Mouse (Mus musculus): Measurements from ENCODE around the gene Parva. TPM values are rescaled to one million over a fixed set of nuclear protein-coding genes. Genes with fewer than 3 reads are reported as not detected.

The Parva gene
- polyA plus RNA-seq, 1 experiment from 2014 or later, result 37.4 TPM

DNA sequence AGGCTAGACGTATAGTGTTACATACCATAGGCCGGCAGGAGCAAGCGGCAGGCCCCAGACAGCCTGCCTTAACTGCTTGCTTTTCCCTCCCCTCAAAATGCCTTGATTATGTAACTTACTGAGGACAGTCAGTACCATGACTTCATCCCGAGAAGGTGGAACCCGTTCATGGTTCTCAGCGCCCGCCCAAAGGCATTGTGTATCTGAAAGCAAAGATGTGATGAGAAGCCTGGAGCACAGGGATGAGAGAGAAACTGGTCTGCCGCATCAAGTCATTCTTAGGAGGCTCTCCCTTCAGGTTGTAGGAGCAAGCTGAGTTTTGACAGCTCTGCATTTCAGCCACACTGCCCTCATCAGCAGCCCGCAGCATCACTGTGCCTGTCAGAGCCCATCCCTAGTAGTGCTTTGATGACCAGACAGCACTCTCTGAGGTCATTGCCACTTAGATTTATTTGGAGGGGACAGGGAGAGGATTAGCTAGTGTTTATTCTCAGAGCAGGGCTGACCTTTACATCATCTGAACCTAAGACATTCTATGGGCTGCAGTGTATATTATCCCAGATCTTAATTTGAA is 45.5 kb downstream of the Parva start:
- no peak for TF ChIP-seq CTCF (IDR thresholded peaks at IDR 0.05; ENCODE audit: low read depth)

DNA sequence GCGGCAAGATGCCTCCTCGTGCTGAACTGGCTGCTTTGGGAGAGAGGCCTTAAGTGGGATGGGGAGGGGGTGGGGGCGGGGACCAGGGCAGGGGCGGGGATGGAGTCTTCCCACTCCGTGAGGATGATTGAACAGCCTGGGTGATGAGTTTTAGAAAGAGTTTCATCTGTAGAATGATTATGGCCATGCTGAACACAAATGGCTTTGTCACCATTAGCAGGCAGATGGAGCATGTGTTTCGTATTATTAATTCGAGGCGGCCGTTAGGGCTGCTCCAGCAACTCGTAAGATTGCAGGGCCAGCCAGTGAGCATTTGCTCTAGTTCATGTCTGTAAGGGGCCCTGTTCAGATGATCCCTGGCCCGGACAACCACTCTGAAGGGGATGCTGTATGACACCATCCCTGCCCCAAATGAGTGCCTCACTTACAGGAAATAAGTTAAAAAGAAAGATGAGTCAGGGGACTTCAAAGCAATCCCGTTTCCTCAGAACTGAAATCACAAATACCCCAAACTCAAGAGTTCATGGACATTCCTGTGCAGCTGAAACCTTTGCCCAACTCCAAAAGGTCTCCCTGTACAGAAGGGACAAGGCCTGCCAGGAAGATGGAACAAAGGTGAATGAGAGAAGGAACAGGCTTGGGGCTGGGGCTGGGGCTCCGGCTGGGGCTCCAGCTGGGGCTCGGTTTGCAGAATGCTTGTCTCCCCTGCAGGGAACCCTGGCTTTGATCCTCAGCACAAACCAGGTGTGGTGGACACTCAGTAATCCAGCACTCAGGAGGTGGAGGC is 46.5 kb downstream of the Parva start:
- ATAC-seq, result no peak
- WGBS, result 43% methylated on average over 14 of the region's 14 CpGs
- no peak overlapping the region for H3K27ac ChIP-seq (ENCODE audit: low read depth, low read length)
- no peaks in the 10 kb centered on the region for H3K4me1 ChIP-seq (replicated peaks; ENCODE audit: control insufficient read depth, insufficient read depth, low read length)
- H3K36me3 ChIP-seq (ENCODE audit: control insufficient read depth, insufficient read depth), result no peaks in the 10 kb centered on the region
- TF ChIP-seq CTCF (IDR thresholded peaks at IDR 0.05; ENCODE audit: low read depth), result 0 out of 2 replicates have a peak, but pooled peaks have one; percentile 21
- no peak overlapping the region for H3K4me2 ChIP-seq (replicated peaks; ENCODE audit: low read depth)
- H3K4me3 ChIP-seq (ENCODE audit: low read depth, low read length), result no peak overlapping the region
- no peaks in the 10 kb centered on the region for H3K9me3 ChIP-seq (ENCODE audit: control insufficient read depth)
- no peak overlapping the region for H3K9ac ChIP-seq (ENCODE audit: low read depth, low read length)
- no peaks in the 10 kb centered on the region for H3K27me3 ChIP-seq (replicated peaks; ENCODE audit: control insufficient read depth, insufficient read depth, low read length)

More for the DNA sequence above, 45.5 kb downstream of the Parva start:
- no peak overlapping the region for H3K4me3 ChIP-seq (ENCODE audit: low read depth, low read length)
- H3K27ac ChIP-seq (ENCODE audit: low read depth, low read length), result no peak overlapping the region
- 73% methylated on average over 9 of the region's 9 CpGs for whole genome bisulfite sequencing
- no peak for ATAC-seq
- no peak overlapping the region for H3K4me2 ChIP-seq (replicated peaks; ENCODE audit: low read depth)
- H3K4me1 ChIP-seq (replicated peaks; ENCODE audit: control insufficient read depth, insufficient read depth, low read length), result no peaks in the 10 kb centered on the region
- H3K9ac ChIP-seq (ENCODE audit: low read depth, low read length), result no peak overlapping the region
- H3K36me3 ChIP-seq (ENCODE audit: control insufficient read depth, insufficient read depth), result no peaks in the 10 kb centered on the region
- no peaks in the 10 kb centered on the region for H3K9me3 ChIP-seq (ENCODE audit: control insufficient read depth)
- no peaks in the 10 kb centered on the region for H3K27me3 ChIP-seq (replicated peaks; ENCODE audit: control insufficient read depth, insufficient read depth, low read length)

DNA sequence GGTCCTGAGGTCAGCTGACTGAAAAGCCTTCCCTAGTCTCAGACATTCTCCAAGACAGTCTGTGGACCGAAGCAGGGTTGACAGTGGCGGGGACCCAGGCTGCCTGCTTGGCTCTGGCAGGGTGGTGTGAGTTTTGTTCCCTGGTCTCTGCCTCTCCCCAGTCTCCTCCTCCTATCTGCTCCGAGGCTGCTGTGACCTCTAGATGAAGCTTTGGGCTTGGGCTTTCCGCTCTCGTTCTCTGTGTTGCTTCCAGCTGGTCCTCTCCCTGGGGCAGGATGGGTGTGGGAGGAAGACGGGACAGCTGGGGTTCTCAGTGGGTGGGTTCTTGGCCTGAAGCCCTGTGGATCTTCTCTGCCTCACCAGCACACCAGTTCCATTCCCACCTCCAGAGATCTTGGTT is 51.8 kb downstream of the Parva start:
- WGBS, result 52% methylated on average over 6 of the region's 6 CpGs

DNA sequence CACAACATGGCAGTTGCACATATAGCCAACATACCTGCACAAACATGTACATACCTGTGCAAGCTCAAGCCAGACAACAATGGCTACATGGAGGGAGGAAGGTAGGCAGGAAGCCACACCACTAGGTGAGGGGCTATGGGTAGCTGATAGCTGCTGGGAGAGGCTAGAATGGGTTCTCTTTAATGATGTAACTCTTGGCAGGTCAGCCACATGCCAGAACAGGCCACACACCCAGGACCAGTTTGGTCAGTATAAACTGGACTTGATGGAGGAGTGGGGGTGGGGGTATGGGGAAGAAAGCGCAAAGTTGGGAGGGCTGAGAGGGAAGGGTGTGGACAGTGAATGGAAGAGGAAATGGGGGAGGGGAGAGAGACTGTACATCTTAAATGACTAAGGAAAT is 53.7 kb downstream of the Parva start:
- 68% methylated on average over 1 of the region's 1 CpGs for WGBS
- no peak for TF ChIP-seq CTCF (IDR thresholded peaks at IDR 0.05; ENCODE audit: low read depth)
- no peak for ATAC-seq

More for the DNA sequence above, 51.8 kb downstream of the Parva start:
- Histone ChIP-seq H3K27ac (ENCODE audit: low read depth, low read length) (peak overlapping the region; percentile 41; the same call in 1 of the 2 replicates), H3K9me3 (ENCODE audit: control insufficient read depth) (no peaks in the 10 kb centered on the region), H3K4me2 (replicated peaks; ENCODE audit: low read depth) (no peak overlapping the region), H3K4me3 (ENCODE audit: low read depth, low read length) (no peak overlapping the region), H3K9ac (ENCODE audit: low read depth, low read length) (no peak overlapping the region), H3K36me3 (ENCODE audit: control insufficient read depth, insufficient read depth) (no peaks in the 10 kb centered on the region), H3K4me1 (replicated peaks; ENCODE audit: control insufficient read depth, insufficient read depth, low read length) (0 out of 2 replicates have a peak, but pooled peaks cover 3% of the 10 kb centered on the region), H3K27me3 (replicated peaks; ENCODE audit: control insufficient read depth, insufficient read depth, low read length) (no peaks in the 10 kb centered on the region)
- no peak for ATAC-seq
- TF ChIP-seq CTCF (IDR thresholded peaks at IDR 0.05; ENCODE audit: low read depth), result no peak

DNA sequence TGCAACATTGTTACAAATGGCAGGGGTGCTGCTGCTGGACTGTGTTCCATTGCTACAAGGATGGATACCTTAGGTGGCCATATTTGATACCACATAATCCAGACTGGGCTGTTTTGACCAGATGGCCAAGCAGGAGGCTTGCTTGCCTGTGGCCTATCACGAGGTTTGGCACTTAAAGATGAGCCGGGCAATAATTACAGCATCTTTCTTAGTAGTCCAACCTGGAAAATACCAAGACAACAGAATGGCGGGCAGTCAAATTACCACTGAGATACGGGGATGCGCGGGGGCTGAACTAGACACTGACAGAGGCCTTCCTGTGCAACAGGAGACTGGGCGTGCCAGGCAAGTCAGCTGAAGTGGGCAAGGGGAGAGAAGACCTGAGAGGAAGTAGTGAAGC is 55.3 kb downstream of the Parva start:
- no peak overlapping the region for H3K4me3 ChIP-seq (ENCODE audit: low read depth, low read length)
- no peak for TF ChIP-seq CTCF (IDR thresholded peaks at IDR 0.05; ENCODE audit: low read depth)
- H3K9ac ChIP-seq (ENCODE audit: low read depth, low read length), result no peak overlapping the region
- H3K4me1 ChIP-seq (replicated peaks; ENCODE audit: control insufficient read depth, insufficient read depth, low read length), result 0 out of 2 replicates have a peak, but pooled peaks cover 3% of the 10 kb centered on the region
- H3K27me3 ChIP-seq (replicated peaks; ENCODE audit: control insufficient read depth, insufficient read depth, low read length), result no peaks in the 10 kb centered on the region
- no peaks in the 10 kb centered on the region for H3K9me3 ChIP-seq (ENCODE audit: control insufficient read depth)
- no peak overlapping the region for H3K27ac ChIP-seq (ENCODE audit: low read depth, low read length)
- no peak overlapping the region for H3K4me2 ChIP-seq (replicated peaks; ENCODE audit: low read depth)
- H3K36me3 ChIP-seq (ENCODE audit: control insufficient read depth, insufficient read depth), result no peaks in the 10 kb centered on the region; the same call in 1 of the 2 replicates
- ATAC-seq, result no peak
- 92% methylated on average over 7 of the region's 7 CpGs for WGBS

More for the DNA sequence above, 53.7 kb downstream of the Parva start:
- H3K4me3 ChIP-seq (ENCODE audit: low read depth, low read length), result no peak overlapping the region
- H3K9me3 ChIP-seq (ENCODE audit: control insufficient read depth), result no peaks in the 10 kb centered on the region
- no peak overlapping the region for H3K27ac ChIP-seq (ENCODE audit: low read depth, low read length)
- 0 out of 2 replicates have a peak, but pooled peaks cover 3% of the 10 kb centered on the region for H3K4me1 ChIP-seq (replicated peaks; ENCODE audit: control insufficient read depth, insufficient read depth, low read length)
- no peak overlapping the region for H3K4me2 ChIP-seq (replicated peaks; ENCODE audit: low read depth)
- no peak overlapping the region for H3K9ac ChIP-seq (ENCODE audit: low read depth, low read length)
- no peaks in the 10 kb centered on the region for H3K27me3 ChIP-seq (replicated peaks; ENCODE audit: control insufficient read depth, insufficient read depth, low read length)
- H3K36me3 ChIP-seq (ENCODE audit: control insufficient read depth, insufficient read depth), result no peaks in the 10 kb centered on the region

DNA sequence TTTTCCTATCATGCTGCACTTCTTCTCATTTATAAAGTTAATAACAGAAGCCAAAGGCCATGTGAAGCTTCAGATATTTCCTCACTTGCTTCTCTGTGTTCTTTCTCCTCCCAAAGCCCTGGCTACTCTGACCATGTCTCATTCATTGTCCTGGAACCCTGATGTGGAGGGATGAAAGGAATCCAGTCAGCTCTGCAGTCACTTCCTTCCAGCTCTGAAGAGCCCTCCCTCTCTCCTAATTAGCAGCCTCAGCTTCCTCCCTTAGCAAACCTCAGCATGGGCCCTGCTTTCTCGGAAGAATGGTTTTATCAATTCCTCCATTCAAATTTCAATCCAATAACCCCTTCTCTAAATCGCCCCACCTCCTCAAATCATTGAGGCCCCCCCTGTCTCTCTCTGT is 56.1 kb downstream of the Parva start:
- H3K36me3 ChIP-seq (ENCODE audit: control insufficient read depth, insufficient read depth), result no peaks in the 10 kb centered on the region; the same call in 1 of the 2 replicates
- H3K4me2 ChIP-seq (replicated peaks; ENCODE audit: low read depth), result no peak overlapping the region
- H3K27ac ChIP-seq (ENCODE audit: low read depth, low read length), result no peak overlapping the region
- WGBS, result 55% methylated on average over 2 of the region's 2 CpGs
- H3K4me3 ChIP-seq (ENCODE audit: low read depth, low read length), result no peak overlapping the region
- no peak overlapping the region for H3K9ac ChIP-seq (ENCODE audit: low read depth, low read length)
- no peaks in the 10 kb centered on the region for H3K27me3 ChIP-seq (replicated peaks; ENCODE audit: control insufficient read depth, insufficient read depth, low read length)
- no peak for TF ChIP-seq CTCF (IDR thresholded peaks at IDR 0.05; ENCODE audit: low read depth)
- H3K9me3 ChIP-seq (ENCODE audit: control insufficient read depth), result no peaks in the 10 kb centered on the region
- ATAC-seq, result no peak
- 0 out of 2 replicates have a peak, but pooled peaks cover 3% of the 10 kb centered on the region for H3K4me1 ChIP-seq (replicated peaks; ENCODE audit: control insufficient read depth, insufficient read depth, low read length)
